Mouse (Mus musculus) hindbrain, embryonic 11.5 days (tissue): Measurements from ENCODE around the gene Itpk1. TPM values are rescaled to one million over a fixed set of nuclear protein-coding genes. Genes with fewer than 3 reads are reported as not detected.
"Not testable (repeated sequence)": the region's sequence is repeated elsewhere in the genome, so short reads cannot be mapped to it uniquely, and the experiment has no call there.

Source experiments
- ATAC-seq: fragments of 200-750 bp; cut with Nextera tagmentation; 2 replicates; pipeline ENCODE4 v1.8.0; 2017; ENCODE audit warnings: mild to moderate bottlenecking, moderate TSS enrichment, moderate library complexity; ENCODE audit not compliant: low FRiP score
- DNase-seq: peaks from one replicate; pipeline ENCODE4 v3.0.0-alpha.2; 2015; ENCODE audit warnings: low spot score
- H3K27ac ChIP-seq: fragments of 300-500 bp; sonication (generic); 2 replicates; pipeline ENCODE4 v1.5.1; 2014; ENCODE audit warnings: mild to moderate bottlenecking, low read depth, low read length
- H3K27me3 ChIP-seq: fragments of 300-500 bp; sonication (generic); 2 replicates; pipeline ENCODE4 v1.6.1; 2014; ENCODE audit warnings: mild to moderate bottlenecking, low read length, moderate library complexity, mixed read lengths; ENCODE audit not compliant: control insufficient read depth, insufficient read depth
- H3K36me3 ChIP-seq: fragments of 300-500 bp; sonication (generic); 2 replicates; pipeline ENCODE4 v1.6.1; 2014; ENCODE audit warnings: mild to moderate bottlenecking, low read length, moderate library complexity, mixed read lengths; ENCODE audit not compliant: control insufficient read depth, insufficient read depth
- H3K4me1 ChIP-seq: fragments of 300-500 bp; sonication (generic); replicated peaks from 2 replicates; pipeline ENCODE4 v1.6.1; 2014; ENCODE audit warnings: low read length, mixed read lengths; ENCODE audit not compliant: control insufficient read depth, insufficient read depth
- H3K4me2 ChIP-seq: fragments of 300-500 bp; sonication (generic); replicated peaks from 2 replicates; pipeline ENCODE4 v1.6.1; 2014; ENCODE audit warnings: mild to moderate bottlenecking, low read depth, low read length
- H3K4me3 ChIP-seq: fragments of 300-500 bp; sonication (generic); 2 replicates; pipeline ENCODE4 v1.5.1; 2014; ENCODE audit warnings: low read depth, low read length
- H3K9ac ChIP-seq: fragments of 300-500 bp; sonication (generic); 2 replicates; pipeline ENCODE4 v1.6.1; 2014; ENCODE audit warnings: low read depth, low read length
- H3K9me3 ChIP-seq: fragments of 300-500 bp; sonication (generic); 2 replicates; pipeline ENCODE4 v1.6.1; 2016; ENCODE audit warnings: low read length; ENCODE audit not compliant: control insufficient read depth
- WGBS: fragments of 180-500 bp; shearing (Covaris S2); extraction: QIAGEN DNeasy Blood & Tissue Kit; methylation state at CpG from one replicate; pipeline ENCODE4 v1.1.7; 2014; 5-methylcytosine and 5-hydroxymethylcytosine counted together
- polyA plus RNA-seq: library from polyadenylated mRNA; unstranded; fragments of >200 nt; fragmentation: Nextera tagmentation; extraction: Ambion mirVana; gene quantifications from 2 replicates; pipeline ENCODE4 v1.2.1, GENCODE M21; 2014

Itpk1 gene
- polyA plus RNA-seq, 1 experiment from 2014 or later: 14.1 TPM

DNA sequence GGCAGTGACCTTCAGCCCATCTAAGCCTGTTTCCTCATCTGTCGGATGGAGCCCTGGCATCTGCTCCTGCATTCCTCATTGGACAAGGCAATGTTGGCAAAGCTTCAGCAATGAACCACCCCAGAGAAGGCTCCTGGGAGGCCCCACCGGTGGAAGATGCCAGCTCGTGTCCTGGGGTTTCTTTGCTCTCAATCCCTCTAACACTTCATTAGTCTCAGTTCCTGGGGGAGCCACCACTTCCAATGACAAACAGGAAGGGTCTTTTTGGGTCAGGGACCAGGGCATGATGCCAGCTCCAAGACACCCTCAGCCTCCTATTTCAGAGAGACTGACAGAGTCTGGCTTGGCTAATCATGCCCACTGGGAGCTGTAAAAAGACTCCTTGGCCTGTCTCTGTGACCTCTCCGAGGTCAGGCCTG is 71.6 kb downstream of the Itpk1 start:
- H3K36me3 ChIP-seq: no peaks in the 10 kb centered on the region
- ATAC-seq: no peak
- WGBS: 57% methylated on average over 4 of the region's 4 CpGs
- no peak overlapping the region for H3K4me3 ChIP-seq
- H3K9me3 ChIP-seq: no peaks in the 10 kb centered on the region
- no peak overlapping the region for H3K4me2 ChIP-seq
- H3K9ac ChIP-seq: no peak overlapping the region
- no peak for DNase-seq
- H3K27ac ChIP-seq: no peak overlapping the region
- no peaks in the 10 kb centered on the region for H3K27me3 ChIP-seq
- no peaks in the 10 kb centered on the region for H3K4me1 ChIP-seq

GRCm38 (mm10) chr12:102631690-102632089 is 73.0 kb downstream of the Itpk1 start:
- H3K27me3 ChIP-seq: no peaks in the 10 kb centered on the region
- no peaks in the 10 kb centered on the region for H3K36me3 ChIP-seq
- ATAC-seq (no peak), DNase-seq (no peak)
- H3K9ac ChIP-seq: no peak overlapping the region
- H3K4me1 ChIP-seq: no peaks in the 10 kb centered on the region
- no peak overlapping the region for H3K27ac ChIP-seq
- 80% methylated on average over 8 of the region's 8 CpGs for WGBS
- H3K9me3 ChIP-seq: no peaks in the 10 kb centered on the region
- H3K4me3 ChIP-seq: no peak overlapping the region
- H3K4me2 ChIP-seq: no peak overlapping the region

GRCm38 (mm10) chr12:102630471-102630870 is 74.3 kb downstream of the Itpk1 start:
- H3K27ac ChIP-seq, H3K4me3 ChIP-seq, H3K36me3 ChIP-seq, H3K9ac ChIP-seq, H3K4me1 ChIP-seq, ATAC-seq, DNase-seq, H3K27me3 ChIP-seq, H3K9me3 ChIP-seq, H3K4me2 ChIP-seq: not testable (repeated sequence)
- WGBS: 91% methylated on average over 9 of the region's 9 CpGs

- 82% methylated on average over 9 of the region's 9 CpGs for WGBS
- H3K36me3 ChIP-seq: no peaks in the 10 kb centered on the region
These were observed 76.5 kb downstream of the Itpk1 start for GRCm38 (mm10) chr12:102628221-102628620.

DNA sequence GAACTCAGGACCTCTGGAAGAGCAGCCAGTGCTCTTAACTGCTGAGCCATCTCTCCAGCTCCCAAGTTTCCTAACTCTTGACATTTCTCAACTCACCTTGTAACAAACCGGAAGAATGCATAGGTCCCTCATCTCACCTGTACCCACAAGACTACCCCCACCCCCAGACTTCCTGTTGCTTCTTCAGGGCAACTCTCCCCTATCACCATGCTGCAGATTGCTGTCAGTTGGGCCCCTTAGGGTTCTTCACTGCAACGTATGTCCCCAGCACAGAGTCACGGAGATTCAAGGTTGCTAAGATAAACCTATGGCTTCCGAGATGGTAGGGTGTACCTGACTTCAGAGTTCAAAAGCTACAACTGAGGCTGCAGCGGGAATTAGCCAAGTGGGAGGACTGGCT is 77.2 kb downstream of the Itpk1 start:
- ATAC-seq (no peak), DNase-seq (no peak)
- H3K27me3 ChIP-seq: no peaks in the 10 kb centered on the region
- H3K9ac ChIP-seq: no peak overlapping the region
- H3K27ac ChIP-seq: no peak overlapping the region
- H3K4me2 ChIP-seq: no peak overlapping the region
- WGBS: 88% methylated on average over 5 of the region's 5 CpGs
- H3K4me1 ChIP-seq: no peaks in the 10 kb centered on the region
- H3K36me3 ChIP-seq: no peaks in the 10 kb centered on the region
- H3K9me3 ChIP-seq: no peaks in the 10 kb centered on the region
- no peak overlapping the region for H3K4me3 ChIP-seq

More at GRCm38 (mm10) chr12:102628221-102628620, 76.5 kb downstream of the Itpk1 start:
- Histone ChIP-seq H3K4me1 (no peaks in the 10 kb centered on the region), H3K4me2 (no peak overlapping the region), H3K9me3 (no peaks in the 10 kb centered on the region), H3K4me3 (no peak overlapping the region), H3K27ac (no peak overlapping the region), H3K27me3 (no peaks in the 10 kb centered on the region), H3K9ac (no peak overlapping the region)
- DNase-seq: no peak
- no peak for ATAC-seq

GRCm38 (mm10) chr12:102626841-102627240 is 77.9 kb downstream of the Itpk1 start:
- DNase-seq (peak; percentile 18), ATAC-seq (peak; percentile 46; the same call in 1 of the 2 replicates)
- H3K9me3 ChIP-seq: no peaks in the 10 kb centered on the region
- H3K27ac ChIP-seq: no peak overlapping the region
- no peaks in the 10 kb centered on the region for H3K36me3 ChIP-seq
- no peak overlapping the region for H3K9ac ChIP-seq
- H3K4me3 ChIP-seq: no peak overlapping the region
- H3K27me3 ChIP-seq: no peaks in the 10 kb centered on the region
- 55% methylated on average over 7 of the region's 7 CpGs for WGBS
- no peaks in the 10 kb centered on the region for H3K4me1 ChIP-seq
- no peak overlapping the region for H3K4me2 ChIP-seq

- Histone ChIP-seq H3K4me3 (no peak overlapping the region), H3K27ac (no peak overlapping the region), H3K4me2 (no peak overlapping the region), H3K9me3 (no peaks in the 10 kb centered on the region), H3K36me3 (no peaks in the 10 kb centered on the region), H3K9ac (no peak overlapping the region), H3K4me1 (no peaks in the 10 kb centered on the region), H3K27me3 (no peaks in the 10 kb centered on the region)
- DNase-seq (no peak), ATAC-seq (no peak)
- 89% methylated on average over 6 of the region's 6 CpGs for WGBS
These were observed 79.0 kb downstream of the Itpk1 start for GRCm38 (mm10) chr12:102625717-102626116.

GRCm38 (mm10) chr12:102625118-102625517 is 79.6 kb downstream of the Itpk1 start:
- 87% methylated on average over 5 of the region's 5 CpGs for WGBS
- H3K9me3 ChIP-seq: no peaks in the 10 kb centered on the region
- no peak overlapping the region for H3K9ac ChIP-seq
- no peak overlapping the region for H3K4me3 ChIP-seq
- no peaks in the 10 kb centered on the region for H3K27me3 ChIP-seq
- no peak overlapping the region for H3K4me2 ChIP-seq
- no peaks in the 10 kb centered on the region for H3K36me3 ChIP-seq
- H3K4me1 ChIP-seq: no peaks in the 10 kb centered on the region; the same call in 1 of the 2 replicates
- H3K27ac ChIP-seq: no peak overlapping the region
- no peak for DNase-seq
- no peak for ATAC-seq

- H3K9ac ChIP-seq: no peak overlapping the region
- no peak overlapping the region for H3K27ac ChIP-seq
- no peak for ATAC-seq
- no peaks in the 10 kb centered on the region; the same call in 1 of the 2 replicates for H3K4me1 ChIP-seq
- no peaks in the 10 kb centered on the region for H3K9me3 ChIP-seq
- H3K4me2 ChIP-seq: no peak overlapping the region
- H3K36me3 ChIP-seq: no peaks in the 10 kb centered on the region
- H3K4me3 ChIP-seq: no peak overlapping the region
- no peaks in the 10 kb centered on the region for H3K27me3 ChIP-seq
- DNase-seq: no peak
- WGBS: 77% methylated on average over 9 of the region's 9 CpGs
These were observed 80.9 kb downstream of the Itpk1 start for GRCm38 (mm10) chr12:102623827-102624226.
